20 mouse cellular contexts compared by ENCODE assay signal in genomic region chr6:96347491-96347890, GRCm38 (mm10).
A peak's percentile ranks its signal among the peaks of the same experiment; 100 is the strongest.
DNase-seq lines count a peak whose midpoint lies in the region; TF ChIP-seq lines count a peak whose summit lies in the region.
"Had no signal": no experiment of that assay in that cellular context is flagged by ENCODE, and none has a peak within 500 bp of the region (broad histone marks: within the 10 kb centered on the region; RNA-seq: fewer than 3 reads in every experiment).

No protein-coding gene starts in this region.

- no peak overlapping the region for H3K4me3 ChIP-seq in layer of hippocampus, adult 2 months
- H3K4me3 ChIP-seq: forebrain, embryonic 10.5 days; forebrain, embryonic 13.5 days; gastrocnemius, adult 2 months; hindbrain, embryonic 12.5 days; hindbrain, embryonic 15.5 days had no signal

- peak; percentile 12 for DNase-seq in adrenal gland, postnatal 14 days
- no peak for DNase-seq in adrenal gland, adult 2 months
- DNase-seq in layer of hippocampus, adult 2 months (ENCODE audit: low spot score in 2 of 2) = peak in 1 of 2 experiments; percentile 18
- DNase-seq in layer of hippocampus, postnatal 14 days (ENCODE audit: low spot score in 2 of 2) = no peak
- DNase-seq in left cerebral cortex, postnatal 36 days (ENCODE audit: low spot score in 2 of 2) = peak; percentile 9 to 18
- no peak for DNase-seq in left cerebral cortex, postnatal 10 days (ENCODE audit: extremely low spot score in 1 of 2, low spot score in 2 of 2)
- DNase-seq in brain, adult 2 months (ENCODE audit: low read depth, low spot score) = peak; percentile 66
- DNase-seq in spleen, postnatal 10 days (ENCODE audit: low spot score in 2 of 2) = no peak
- DNase-seq: adrenal gland, adult 8-10 months; B cell, adult 2 months; cerebellum, adult 18-20 months; cerebellum, adult 9-10 months; cerebellum, postnatal 14 days; gastrocnemius, adult 2 months; gastrocnemius, postnatal 14 days; heart, adult 11 months had no signal

- TF ChIP-seq CTCF in layer of hippocampus, adult 2 months (conservative IDR thresholded peaks at IDR 0.05) = no peak

- intact Hi-C loops in left cerebral cortex, postnatal 36 days (cut with DNase I) = loop anchor here (10.0 kb wide), 1 partner anchor 233 kb away; the partner anchor contains the start of gene Fam19a1
- intact Hi-C loops in left cerebral cortex, postnatal 10 days (cut with DNase I) = no loop called here

- 0 out of 2 replicates have a peak overlapping the region, but pooled peaks have one; percentile 7 for H3K27ac ChIP-seq in layer of hippocampus, adult 2 months
- H3K27ac ChIP-seq: forebrain, embryonic 10.5 days; forebrain, embryonic 13.5 days; gastrocnemius, adult 2 months; hindbrain, embryonic 12.5 days; hindbrain, embryonic 15.5 days had no signal

Comparison
In these comparisons a context has a peak if more than half of its experiments do, and no peak if none do; other contexts are left out.
1. DNase-seq: peak in adrenal gland, postnatal 14 days (single experiment), left cerebral cortex, postnatal 36 days (2 of 2) and brain, adult 2 months (single experiment); none in adrenal gland, adult 2 months (single experiment), layer of hippocampus, postnatal 14 days (0 of 2), left cerebral cortex, postnatal 10 days (0 of 2) and spleen, postnatal 10 days (0 of 2).